Comparison of ENCODE assay signal across 8 mouse cellular contexts in the genomic region with DNA sequence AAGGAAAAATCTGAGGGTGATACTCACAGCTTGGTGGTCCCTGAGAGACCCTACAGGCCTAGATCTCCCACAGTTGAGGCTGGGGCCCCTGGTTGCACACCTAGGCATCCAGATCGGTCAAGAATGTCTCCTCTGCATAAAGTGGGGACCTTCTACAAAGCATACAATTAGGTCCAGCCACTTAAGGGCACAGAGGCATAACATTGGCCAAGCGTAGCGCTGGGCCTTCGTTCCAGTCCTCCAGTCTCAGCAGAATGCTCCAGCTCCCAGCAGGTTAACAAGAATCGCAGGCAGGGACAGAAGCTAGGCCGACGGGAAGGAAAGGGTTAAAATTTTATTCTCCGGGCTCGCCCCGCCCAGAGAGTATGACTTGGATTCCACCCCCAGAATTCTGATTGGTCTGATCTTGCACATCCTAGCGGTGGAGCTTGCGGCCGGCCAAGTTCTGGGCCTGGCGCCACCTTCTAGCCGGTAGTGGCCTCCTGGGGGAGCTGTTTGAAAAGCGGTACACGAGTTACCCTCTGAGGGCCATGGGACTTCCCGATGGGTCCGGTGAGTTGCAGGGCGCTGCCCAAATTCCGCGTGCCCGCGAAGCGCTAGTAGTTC. TPM values are rescaled to one million over a fixed set of nuclear protein-coding genes. Genes with fewer than 3 reads are reported as not detected.
A peak's percentile ranks its signal among the peaks of the same experiment; 100 is the strongest.
DNase-seq lines count a peak whose midpoint lies in the region; ATAC-seq and TF ChIP-seq lines count a peak whose summit lies in the region.

No protein-coding gene starts in this region.

- intact Hi-C loops in gastrocnemius, adult 2 months (cut with DNase I): loop anchor here (1.0 kb wide), 1 partner anchor 83 kb away; a partner anchor contains a TSS
- intact Hi-C loops in left cerebral cortex, adult 2 months (cut with DNase I): no loop called here

- peak; percentile 92 for ATAC-seq in hindbrain, embryonic 16.5 days
- ATAC-seq in megakaryocyte, adult 5-6 weeks (ENCODE audit: poor library complexity, severe bottlenecking): peak; percentile 91

- 2% methylated on average over 25 of the region's 25 CpGs for WGBS in hindbrain, embryonic 16.5 days

- peak overlapping the region; percentile 63 for H3K4me3 ChIP-seq in cortical plate, adult 2 months (ENCODE audit: insufficient read depth, low read length)
- peak overlapping the region; percentile 89 for H3K4me3 ChIP-seq in gastrocnemius, adult 2 months
- H3K4me3 ChIP-seq in hindbrain, embryonic 16.5 days (ENCODE audit: low read length): peak overlapping the region; percentile 74
- peak overlapping the region; percentile 75 for H3K4me3 ChIP-seq in left cerebral cortex, adult 2 months

- no peaks in the 10 kb centered on the region for H3K9me3 ChIP-seq in hindbrain, embryonic 16.5 days (ENCODE audit: control insufficient read depth, low read length)

- TF ChIP-seq CTCF in cortical plate, adult 2 months (IDR thresholded peaks at IDR 0.05; ENCODE audit: extremely low read depth, insufficient read depth, low read length): peak; percentile 43
- peak; percentile 86 for TF ChIP-seq CTCF in gastrocnemius, adult 2 months (IDR thresholded peaks at IDR 0.05)
- peak; percentile 70 for TF ChIP-seq CTCF in left cerebral cortex, adult 2 months (IDR thresholded peaks at IDR 0.05)

- peak overlapping the region; percentile 89 for H3K4me2 ChIP-seq in hindbrain, embryonic 16.5 days (ENCODE audit: low read length)

- H3K36me3 ChIP-seq in hindbrain, embryonic 16.5 days (ENCODE audit: control insufficient read depth, insufficient read depth, low read length): peaks cover 17% of the 10 kb centered on the region

- H3K27me3 ChIP-seq in hindbrain, embryonic 16.5 days (replicated peaks; ENCODE audit: control insufficient read depth, insufficient read depth, low read length): no peaks in the 10 kb centered on the region

- DNase-seq in adrenal gland, adult 18-20 months (ENCODE audit: low spot score in 2 of 2): peak; percentile 83 to 86
- peak; percentile 96 for DNase-seq in gastrocnemius, adult 2 months
- DNase-seq in left cerebral cortex, adult 2 months (ENCODE audit: extremely low spot score in 1 of 2, low spot score in 2 of 2): peak; percentile 88 to 90
- peak; percentile 94 for DNase-seq in right cerebral cortex, postnatal 25 days
- peak; percentile 95 for DNase-seq in yolk sac, embryonic 10.5 days (ENCODE audit: low spot score)

- no peaks in the 10 kb centered on the region for H3K4me1 ChIP-seq in cortical plate, adult 2 months (ENCODE audit: control insufficient read depth, insufficient read depth, low read length)
- H3K4me1 ChIP-seq in hindbrain, embryonic 16.5 days (ENCODE audit: control insufficient read depth, insufficient read depth, low read depth, low read length): peaks cover 12% of the 10 kb centered on the region

- 0 out of 2 replicates have a peak overlapping the region, but pooled peaks have one; percentile 29 for H3K27ac ChIP-seq in cortical plate, adult 2 months (ENCODE audit: insufficient read depth, low read length)
- H3K27ac ChIP-seq in gastrocnemius, adult 2 months: peak overlapping the region; percentile 97
- peak overlapping the region; percentile 84 for H3K27ac ChIP-seq in hindbrain, embryonic 16.5 days (ENCODE audit: low read depth, low read length)
- peak overlapping the region; percentile 86 for H3K27ac ChIP-seq in left cerebral cortex, adult 2 months

- H3K9ac ChIP-seq in hindbrain, embryonic 16.5 days (ENCODE audit: low read depth, low read length): peak overlapping the region; percentile 82

- peak; percentile 55; the same call in 1 of the 2 replicates for TF ChIP-seq POLR2A in cortical plate, adult 2 months (IDR thresholded peaks at IDR 0.05; ENCODE audit: extremely low read depth, insufficient read depth, low read length)

RNA-seq across cellular contexts. Expression of a gene that starts 0.7 kb away (rescaled TPM):
- 10 to 100 TPM in 1 of 2 experiments, 1 to 10 TPM in 1; 9.6 to 13.8 TPM for total RNA-seq in adrenal gland, adult 18-20 months (2021)
- polyA plus RNA-seq in cortical plate, adult 2 months (2012; rRNA removed): 15.9 and 20.8 TPM in 2 replicates
- 10 to 100 TPM; 15.7 to 21.2 TPM for total RNA-seq in gastrocnemius, adult 2 months (2021)
- 21.9 and 22.2 TPM in 2 replicates for polyA plus RNA-seq in hindbrain, embryonic 16.5 days (2015; fragmentation: Nextera tagmentation; extraction: Ambion mirVana)
- total RNA-seq in left cerebral cortex, adult 2 months (2021): 10 to 100 TPM; 17.1 to 17.8 TPM
- total RNA-seq in megakaryocyte, adult 5-6 weeks (2015): 10.0 and 14.2 TPM in 2 replicates
- total RNA-seq in megakaryocyte, adult 5-6 weeks (2017): 2.7 and 4.5 TPM in 2 replicates

RNA-seq across cellular contexts. Expression of a gene that starts 27.6 kb away (rescaled TPM):
- total RNA-seq in adrenal gland, adult 18-20 months (2021): 1 to 10 TPM; 3.6 to 4.1 TPM
- 74.3 and 75.8 TPM in 2 replicates for polyA plus RNA-seq in cortical plate, adult 2 months (2012; rRNA removed)
- under 1 TPM in 1 of 2 experiments, not detected in 1; 0.05 TPM for total RNA-seq in gastrocnemius, adult 2 months (2021)
- 11.6 and 12.8 TPM in 2 replicates for polyA plus RNA-seq in hindbrain, embryonic 16.5 days (2015; fragmentation: Nextera tagmentation; extraction: Ambion mirVana)
- total RNA-seq in left cerebral cortex, adult 2 months (2021): 10 to 100 TPM; 65.1 to 75.0 TPM
- total RNA-seq in megakaryocyte, adult 5-6 weeks (2015): 3.9 and 5.7 TPM in 2 replicates
- 2.4 and 3.3 TPM in 2 replicates for total RNA-seq in megakaryocyte, adult 5-6 weeks (2017)

RNA-seq across cellular contexts. Expression of a gene that starts 45.6 kb away (rescaled TPM):
- total RNA-seq in adrenal gland, adult 18-20 months (2021): 10 to 100 TPM; 10.8 to 11.3 TPM
- 65.0 and 66.8 TPM in 2 replicates for polyA plus RNA-seq in cortical plate, adult 2 months (2012; rRNA removed)
- total RNA-seq in gastrocnemius, adult 2 months (2021): 1 to 10 TPM; 3.6 to 5.3 TPM
- 32.2 and 35.1 TPM in 2 replicates for polyA plus RNA-seq in hindbrain, embryonic 16.5 days (2015; fragmentation: Nextera tagmentation; extraction: Ambion mirVana)
- total RNA-seq in left cerebral cortex, adult 2 months (2021): 10 to 100 TPM; 64.7 to 68.0 TPM
- total RNA-seq in megakaryocyte, adult 5-6 weeks (2015): 13.9 and 19.3 TPM in 2 replicates
- 11.5 and 14.8 TPM in 2 replicates for total RNA-seq in megakaryocyte, adult 5-6 weeks (2017)

Comparison
In these comparisons a context has a peak if more than half of its experiments do, and no peak if none do; other contexts are left out.
1. Peak in every context shown above with its lines: DNase-seq, ATAC-seq, H3K4me3 ChIP-seq and H3K27ac ChIP-seq.
2. H3K27ac ChIP-seq: peak in every context shown above with its lines; median percentile 97 in gastrocnemius, adult 2 months; 86 in left cerebral cortex, adult 2 months; 84 in hindbrain, embryonic 16.5 days; 29 in cortical plate, adult 2 months.
3. RNA of a gene that starts 27.6 kb away (total RNA-seq): 65.1 to 75.0 TPM in left cerebral cortex, adult 2 months; 3.6 to 4.1 TPM in adrenal gland, adult 18-20 months, 2.4 to 5.7 TPM in megakaryocyte, adult 5-6 weeks and 0.05 TPM in gastrocnemius, adult 2 months; every median in the first group is over 4 times any median in the second.